Comparison of ENCODE assay signal across 18 mouse cellular contexts in genomic region chr13:98956209-98956608, GRCm38 (mm10). TPM values are rescaled to one million over a fixed set of nuclear protein-coding genes. Genes with fewer than 3 reads are reported as not detected.
"Had no signal": no experiment of that assay in that cellular context is flagged by ENCODE, and none has a peak within 500 bp of the region (broad histone marks: within the 10 kb centered on the region; RNA-seq: fewer than 3 reads in every experiment).

No protein-coding gene starts in this region.

- H3K4me1 ChIP-seq: limb, embryonic 13.5 days had no signal

- H3K4me3 ChIP-seq: layer of hippocampus, adult 2 months; limb, embryonic 13.5 days; midbrain, embryonic 12.5 days had no signal

- H3K27ac ChIP-seq: layer of hippocampus, adult 2 months; limb, embryonic 13.5 days; liver, embryonic 14.5 days; midbrain, embryonic 12.5 days had no signal

- DNase-seq: left cerebral cortex, postnatal 4 days; lung, embryonic 14.5 days; lung, postnatal 10 days; lung, postnatal 4 days; right cerebral cortex, postnatal 14 days; thymus, adult 18-20 months; thymus, postnatal 25 days had no signal

- H3K27me3 ChIP-seq: limb, embryonic 13.5 days; midbrain, embryonic 12.5 days had no signal

- H3K9ac ChIP-seq: limb, embryonic 13.5 days; liver, embryonic 14.5 days; lung, embryonic 14.5 days; midbrain, embryonic 12.5 days had no signal

- H3K9me3 ChIP-seq: limb, embryonic 13.5 days; midbrain, embryonic 12.5 days had no signal

- H3K36me3 ChIP-seq: limb, embryonic 13.5 days; midbrain, embryonic 12.5 days had no signal

- H3K4me2 ChIP-seq: limb, embryonic 13.5 days; lung, embryonic 14.5 days; midbrain, embryonic 12.5 days had no signal

- ATAC-seq: midbrain, embryonic 16.5 days had no signal

RNA-seq across cellular contexts. Expression of gene 1700024P04Rik, which starts 28.2 kb away (rescaled TPM):
- total RNA-seq: layer of hippocampus, adult 2 months; layer of hippocampus, postnatal 14 days; left cerebral cortex, adult 18-20 months; left cerebral cortex, postnatal 10 days; left cerebral cortex, postnatal 4 days; megakaryocyte-erythroid progenitor cell, adult 5-6 weeks had no signal
- polyA plus RNA-seq: limb, embryonic 13.5 days; liver, embryonic 14.5 days; lung, embryonic 14.5 days; midbrain, embryonic 12.5 days; midbrain, embryonic 16.5 days; neural tube, embryonic 14.5 days; stomach, embryonic 14.5 days had no signal
